Mouse (Mus musculus) forebrain, postnatal 0 days (tissue): ENCODE measurements around the gene Insig2. TPM values are rescaled to one million over a fixed set of nuclear protein-coding genes. Genes with fewer than 3 reads are reported as not detected.

ENCODE experiments used
- ATAC-seq: fragments of 200-750 bp; cut with Nextera tagmentation; 2 replicates; pipeline ENCODE4 v1.8.0; 2017; ENCODE audit warnings: mild to moderate bottlenecking, moderate library complexity
- DNase-seq: peaks from one replicate; pipeline ENCODE4 v3.0.0-alpha.2; 2015
- H3K27ac ChIP-seq: fragments of 300-500 bp; sonication (generic); 2 replicates; pipeline ENCODE4 v1.5.1; 2014; ENCODE audit warnings: low read depth, mild to moderate bottlenecking, antibody characterized with exemption, low read length, moderate library complexity, mixed read lengths
- H3K27me3 ChIP-seq: fragments of 300-500 bp; sonication (generic); 2 replicates; pipeline ENCODE4 v1.6.1; 2014; ENCODE audit warnings: mild to moderate bottlenecking, low read length, mixed read lengths; ENCODE audit not compliant: insufficient read depth
- H3K36me3 ChIP-seq: fragments of 300-500 bp; sonication (generic); 2 replicates; pipeline ENCODE4 v1.6.1; 2014; ENCODE audit warnings: mild to moderate bottlenecking, moderate library complexity; ENCODE audit not compliant: insufficient read depth
- H3K4me1 ChIP-seq: fragments of 300-500 bp; sonication (generic); 2 replicates; pipeline ENCODE4 v1.6.1; 2014; ENCODE audit warnings: antibody characterized with exemption; ENCODE audit not compliant: insufficient read depth
- H3K4me2 ChIP-seq: fragments of 300-500 bp; sonication (generic); 2 replicates; pipeline ENCODE4 v1.6.1; 2014; ENCODE audit warnings: low read depth, mild to moderate bottlenecking, moderate library complexity
- H3K4me3 ChIP-seq: fragments of 300-500 bp; sonication (generic); 2 replicates; pipeline ENCODE4 v1.5.1; 2014; ENCODE audit warnings: low read depth, low read length, mixed read lengths
- H3K9ac ChIP-seq: fragments of 300-500 bp; sonication (generic); 2 replicates; pipeline ENCODE4 v1.6.1; 2014; ENCODE audit warnings: mild to moderate bottlenecking
- H3K9me3 ChIP-seq: fragments of 300-500 bp; sonication (generic); 2 replicates; pipeline ENCODE4 v1.6.1; 2016; ENCODE audit warnings: low read length
- CTCF ChIP-seq: sonication (generic); IDR thresholded peaks from 2 replicates; pipeline ENCODE4 v1.5.1; 2016; ENCODE audit warnings: antibody characterized with exemption, control low read depth, low read depth
- WGBS: fragments of 180-500 bp; shearing (Covaris S2); extraction: QIAGEN DNeasy Blood & Tissue Kit; methylation state at CpG from one replicate; pipeline ENCODE4 v1.1.7; 2014; 5-methylcytosine and 5-hydroxymethylcytosine counted together
- polyA plus RNA-seq: library from polyadenylated mRNA; unstranded; fragments of >200 nt; fragmentation: Nextera tagmentation; extraction: Ambion mirVana; gene quantifications from 2 replicates; pipeline ENCODE4 v1.2.1, GENCODE M21; 2015
- total RNA-seq: library from RNA; depleted of rRNA; stranded (reverse); fragments of >200 nt; gene quantifications from 2 replicates; pipeline ENCODE4 v1.2.3, GENCODE M21; 2014

Gene Insig2
- total and polyA plus RNA-seq, 2 experiments from 2014 or later = 35.1 to 39.1 TPM

- H3K4me1 ChIP-seq = no peaks in the 10 kb centered on the region
- ATAC-seq (no peak), DNase-seq (no peak)
- H3K27ac ChIP-seq = no peak overlapping the region
- WGBS = 43% methylated on average over 9 of the region's 9 CpGs
- H3K4me3 ChIP-seq = no peak overlapping the region
- H3K9ac ChIP-seq = no peak overlapping the region
- no peaks in the 10 kb centered on the region for H3K27me3 ChIP-seq
- H3K9me3 ChIP-seq = no peaks in the 10 kb centered on the region
- H3K36me3 ChIP-seq = no peaks in the 10 kb centered on the region
- H3K4me2 ChIP-seq = no peak overlapping the region
- no peak for TF ChIP-seq CTCF
Observed at GRCm38 (mm10) chr1:121367257-121367656, 34.9 kb upstream of the Insig2 start.

- Histone ChIP-seq H3K9me3 (no peaks in the 10 kb centered on the region), H3K4me2 (no peak overlapping the region), H3K36me3 (no peaks in the 10 kb centered on the region), H3K27ac (no peak overlapping the region), H3K27me3 (no peaks in the 10 kb centered on the region), H3K4me3 (no peak overlapping the region), H3K9ac (no peak overlapping the region), H3K4me1 (no peaks in the 10 kb centered on the region)
- 53% methylated on average over 4 of the region's 4 CpGs for WGBS
- DNase-seq = no peak
- no peak for TF ChIP-seq CTCF
- no peak for ATAC-seq
Observed at GRCm38 (mm10) chr1:121360561-121360960, 28.2 kb upstream of the Insig2 start.

GRCm38 (mm10) chr1:121359680-121360079 is 27.3 kb upstream of the Insig2 start:
- no peak for DNase-seq
- Histone ChIP-seq H3K27me3 (no peaks in the 10 kb centered on the region), H3K36me3 (no peaks in the 10 kb centered on the region), H3K27ac (no peak overlapping the region), H3K4me1 (no peaks in the 10 kb centered on the region), H3K9ac (no peak overlapping the region), H3K4me2 (no peak overlapping the region), H3K4me3 (no peak overlapping the region), H3K9me3 (no peaks in the 10 kb centered on the region)
- no peak for TF ChIP-seq CTCF
- no peak for ATAC-seq
- 84% methylated on average over 12 of the region's 12 CpGs for WGBS

GRCm38 (mm10) chr1:121353779-121354178 is 21.4 kb upstream of the Insig2 start:
- Histone ChIP-seq H3K27ac (no peak overlapping the region), H3K4me1 (no peaks in the 10 kb centered on the region), H3K9ac (no peak overlapping the region), H3K27me3 (no peaks in the 10 kb centered on the region), H3K4me3 (no peak overlapping the region), H3K9me3 (no peaks in the 10 kb centered on the region), H3K36me3 (no peaks in the 10 kb centered on the region), H3K4me2 (no peak overlapping the region)
- DNase-seq (no peak), ATAC-seq (no peak)
- no peak for TF ChIP-seq CTCF

GRCm38 (mm10) chr1:121351037-121351436 is 18.6 kb upstream of the Insig2 start:
- no peak overlapping the region for H3K4me2 ChIP-seq
- no peak overlapping the region for H3K4me3 ChIP-seq
- no peak for TF ChIP-seq CTCF
- H3K4me1 ChIP-seq = no peaks in the 10 kb centered on the region
- no peaks in the 10 kb centered on the region for H3K9me3 ChIP-seq
- no peaks in the 10 kb centered on the region for H3K27me3 ChIP-seq
- ATAC-seq (no peak), DNase-seq (no peak)
- 95% methylated on average over 3 of the region's 3 CpGs for WGBS
- no peaks in the 10 kb centered on the region for H3K36me3 ChIP-seq
- H3K9ac ChIP-seq = no peak overlapping the region
- H3K27ac ChIP-seq = no peak overlapping the region

GRCm38 (mm10) chr1:121350616-121351015 is 18.2 kb upstream of the Insig2 start:
- Histone ChIP-seq H3K27ac (no peak overlapping the region), H3K36me3 (no peaks in the 10 kb centered on the region), H3K27me3 (no peaks in the 10 kb centered on the region), H3K4me1 (no peaks in the 10 kb centered on the region), H3K9me3 (no peaks in the 10 kb centered on the region), H3K4me2 (no peak overlapping the region), H3K4me3 (no peak overlapping the region), H3K9ac (no peak overlapping the region)
- 92% methylated on average over 13 of the region's 13 CpGs for WGBS
- no peak for TF ChIP-seq CTCF
- no peak for DNase-seq
- ATAC-seq = no peak

GRCm38 (mm10) chr1:121348875-121349847 is 16.8 kb upstream of the Insig2 start:
- TF ChIP-seq CTCF = no peak
- H3K4me3 ChIP-seq = no peak overlapping the region
- H3K4me1 ChIP-seq = no peaks in the 10 kb centered on the region
- no peak overlapping the region for H3K27ac ChIP-seq
- no peak overlapping the region for H3K9ac ChIP-seq
- H3K9me3 ChIP-seq = no peaks in the 10 kb centered on the region
- WGBS = 79% methylated on average over 4 of the region's 4 CpGs
- no peak overlapping the region for H3K4me2 ChIP-seq
- H3K36me3 ChIP-seq = no peaks in the 10 kb centered on the region
- no peak for DNase-seq
- ATAC-seq = no peak
- H3K27me3 ChIP-seq = no peaks in the 10 kb centered on the region
